In the genomic region with DNA sequence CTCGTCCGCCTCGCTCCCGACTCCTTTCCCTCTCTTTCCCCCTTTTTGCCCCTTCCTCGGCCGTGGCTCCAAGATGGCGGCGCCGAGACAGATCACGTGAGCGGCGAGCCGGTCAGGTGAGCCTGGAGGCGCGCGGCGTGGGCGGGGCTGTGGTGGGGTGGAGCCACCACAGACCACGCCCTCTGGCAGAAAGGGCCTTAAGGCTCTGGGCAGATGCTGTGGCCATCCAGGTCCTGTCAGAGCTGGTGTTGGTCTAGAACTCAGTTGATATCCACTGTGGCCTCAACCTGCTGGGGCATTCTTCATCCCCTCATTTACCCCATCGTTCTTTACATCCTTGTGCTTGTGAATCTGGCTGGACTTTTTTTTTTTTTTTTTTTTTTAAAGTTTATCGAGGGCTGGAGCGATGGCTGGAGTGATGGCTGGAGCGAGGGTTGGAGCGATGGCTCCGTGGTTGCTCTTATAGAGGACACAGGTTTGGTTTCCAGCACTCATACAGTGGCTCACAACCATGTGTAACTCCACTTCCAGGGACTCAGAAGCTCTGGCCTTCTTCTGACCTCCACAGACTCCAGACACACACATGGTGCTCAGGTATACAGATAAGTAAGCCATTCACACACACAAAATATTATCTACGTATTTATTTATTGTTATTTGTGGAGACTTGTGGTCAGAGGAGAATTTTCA, we compare ENCODE assay signal across 8 mouse cellular contexts. TPM values are rescaled to one million over a fixed set of nuclear protein-coding genes. Genes with fewer than 3 reads are reported as not detected.
DNase-seq lines count a peak whose midpoint lies in the region; ATAC-seq lines count a peak whose summit lies in the region.

Zfp507 (minus strand) TSS at position 98 of the 690 bp plus-strand sequence.

- H3K9ac ChIP-seq in embryonic facial prominence, embryonic 13.5 days: peak within 1 kb of the TSS; percentile 99
- H3K9ac ChIP-seq in midbrain, embryonic 13.5 days (replicated peaks): peak within 1 kb of the TSS; percentile 91

- peaks cover 29% of the 10 kb centered on the region for H3K36me3 ChIP-seq in embryonic facial prominence, embryonic 13.5 days
- peaks cover 33% of the 10 kb centered on the region for H3K36me3 ChIP-seq in limb, embryonic 10.5 days
- peaks cover 23% of the 10 kb centered on the region for H3K36me3 ChIP-seq in midbrain, embryonic 13.5 days

- peaks cover 10% of the 10 kb centered on the region for H3K4me1 ChIP-seq in embryonic facial prominence, embryonic 13.5 days
- peaks cover 11% of the 10 kb centered on the region for H3K4me1 ChIP-seq in limb, embryonic 10.5 days
- H3K4me1 ChIP-seq in midbrain, embryonic 13.5 days (replicated peaks): peaks cover 17% of the 10 kb centered on the region

- H3K4me3 ChIP-seq in embryonic facial prominence, embryonic 13.5 days: peak within 1 kb of the TSS; percentile 95
- peak within 1 kb of the TSS; percentile 97 for H3K4me3 ChIP-seq in limb, embryonic 10.5 days
- H3K4me3 ChIP-seq in midbrain, embryonic 13.5 days (replicated peaks): peak within 1 kb of the TSS; percentile 79

- WGBS in embryonic facial prominence, embryonic 13.5 days: 27% methylated on average over 20 of the region's 26 CpGs
- WGBS in limb, embryonic 10.5 days: 19% methylated on average over 26 of the region's 26 CpGs
- WGBS in midbrain, embryonic 13.5 days: 21% methylated on average over 25 of the region's 26 CpGs

- peak within 1 kb of the TSS; percentile 80 for H3K4me2 ChIP-seq in embryonic facial prominence, embryonic 13.5 days
- peak within 1 kb of the TSS; percentile 72 for H3K4me2 ChIP-seq in midbrain, embryonic 13.5 days (replicated peaks)

- H3K27ac ChIP-seq in embryonic facial prominence, embryonic 13.5 days: peak within 1 kb of the TSS; percentile 93
- peak within 1 kb of the TSS; percentile 98 for H3K27ac ChIP-seq in limb, embryonic 10.5 days
- peak within 1 kb of the TSS; percentile 91 for H3K27ac ChIP-seq in midbrain, embryonic 13.5 days

- ATAC-seq in embryonic facial prominence, embryonic 13.5 days (ENCODE audit: insufficient number of reproducible peaks, insufficient read depth, low FRiP score, low TSS enrichment, low read depth): peak; percentile 90
- peak; percentile 95 for ATAC-seq in midbrain, embryonic 13.5 days

- peak; percentile 90 for DNase-seq in 416B (ENCODE audit: low read depth)
- peak; percentile 81 to 89 for DNase-seq in adrenal gland, postnatal 4 days (ENCODE audit: low spot score in 2 of 2)
- peak; percentile 84 to 85 for DNase-seq in heart, adult 18-20 months
- DNase-seq in kidney, adult 18-20 months: peak; percentile 90
- DNase-seq in limb, embryonic 10.5 days (ENCODE audit: low spot score): peak; percentile 98
- DNase-seq in spleen, adult 12 weeks (ENCODE audit: low spot score): peak; percentile 78

- no peaks in the 10 kb centered on the region for H3K9me3 ChIP-seq in embryonic facial prominence, embryonic 13.5 days
- no peaks in the 10 kb centered on the region for H3K9me3 ChIP-seq in limb, embryonic 10.5 days (replicated peaks)
- H3K9me3 ChIP-seq in midbrain, embryonic 13.5 days: no peaks in the 10 kb centered on the region

- no peaks in the 10 kb centered on the region for H3K27me3 ChIP-seq in embryonic facial prominence, embryonic 13.5 days
- no peaks in the 10 kb centered on the region for H3K27me3 ChIP-seq in limb, embryonic 10.5 days (ENCODE audit: low read depth, poor library complexity, severe bottlenecking)
- no peaks in the 10 kb centered on the region for H3K27me3 ChIP-seq in midbrain, embryonic 13.5 days

RNA-seq across cellular contexts. Expression of gene Zfp507, which starts in this region (rescaled TPM):
- total RNA-seq in adrenal gland, postnatal 4 days (2021): 10 to 100 TPM; 39.2 to 39.5 TPM
- 22.3 and 23.7 TPM in 2 replicates for polyA plus RNA-seq in embryonic facial prominence, embryonic 13.5 days (2015; fragmentation: Nextera tagmentation; extraction: Ambion mirVana)
- total RNA-seq in heart, adult 18-20 months (2021): 10 to 100 TPM; 13.0 to 13.9 TPM
- 22.2 and 23.4 TPM in 2 replicates for polyA plus RNA-seq in limb, embryonic 10.5 days (2016; fragmentation: Nextera tagmentation; extraction: Ambion mirVana)
- polyA plus RNA-seq in midbrain, embryonic 13.5 days (2015; fragmentation: Nextera tagmentation; extraction: Ambion mirVana): 15.2 and 18.3 TPM in 2 replicates

Comparison
In these comparisons a context has a peak if more than half of its experiments do, and no peak if none do; other contexts are left out.
1. Peak in every context shown above with its lines: DNase-seq, ATAC-seq, H3K4me3 ChIP-seq and H3K27ac ChIP-seq.